In genomic region chr15:44026468-44027028, GRCm38 (mm10) we compare ENCODE assay signal across 27 mouse cellular contexts.
DNase-seq lines count a peak whose midpoint lies in the region; ATAC-seq and TF ChIP-seq lines count a peak whose summit lies in the region.
"Had no signal": no experiment of that assay in that cellular context is flagged by ENCODE, and none has a peak within 500 bp of the region (broad histone marks: within the 10 kb centered on the region; RNA-seq: fewer than 3 reads in every experiment).

No protein-coding gene starts in this region.

- H3K36me3 ChIP-seq in kidney, postnatal 0 days (ENCODE audit: insufficient read depth, low read length): no peaks in the 10 kb centered on the region
- H3K36me3 ChIP-seq: embryonic facial prominence, embryonic 12.5 days; embryonic facial prominence, embryonic 15.5 days; G1E; hindbrain, embryonic 10.5 days; hindbrain, embryonic 13.5 days had no signal

- no peak overlapping the region for H3K27ac ChIP-seq in kidney, postnatal 0 days
- H3K27ac ChIP-seq: embryonic facial prominence, embryonic 12.5 days; embryonic facial prominence, embryonic 15.5 days; gastrocnemius, adult 2 months; hindbrain, embryonic 10.5 days; hindbrain, embryonic 13.5 days had no signal

- ATAC-seq in kidney, postnatal 0 days (replicated peaks; ENCODE audit: low FRiP score, low read depth): no peak
- ATAC-seq: forebrain, embryonic 14.5 days; forebrain, postnatal 0 days; hindbrain, embryonic 16.5 days; Patski had no signal

- H3K9me3 ChIP-seq in kidney, postnatal 0 days (replicated peaks; ENCODE audit: low read length): no peaks in the 10 kb centered on the region
- H3K9me3 ChIP-seq: embryonic facial prominence, embryonic 12.5 days; embryonic facial prominence, embryonic 15.5 days; G1E; hindbrain, embryonic 10.5 days; hindbrain, embryonic 13.5 days had no signal

- H3K4me1 ChIP-seq in kidney, postnatal 0 days (replicated peaks; ENCODE audit: insufficient read depth, low read length): no peaks in the 10 kb centered on the region
- H3K4me1 ChIP-seq: embryonic facial prominence, embryonic 12.5 days; embryonic facial prominence, embryonic 15.5 days; hindbrain, embryonic 10.5 days; hindbrain, embryonic 13.5 days had no signal

- 28% methylated on average over 6 of the region's 6 CpGs for WGBS in kidney, postnatal 0 days

- H3K4me2 ChIP-seq in kidney, postnatal 0 days (ENCODE audit: low read length): no peak overlapping the region
- H3K4me2 ChIP-seq: embryonic facial prominence, embryonic 12.5 days; embryonic facial prominence, embryonic 15.5 days; hindbrain, embryonic 13.5 days had no signal

- no peak for TF ChIP-seq CTCF in kidney, postnatal 0 days (IDR thresholded peaks at IDR 0.05; ENCODE audit: low read depth)

- H3K4me3 ChIP-seq in kidney, postnatal 0 days (replicated peaks; ENCODE audit: low read depth, low read length): no peak overlapping the region
- H3K4me3 ChIP-seq: embryonic facial prominence, embryonic 12.5 days; embryonic facial prominence, embryonic 15.5 days; gastrocnemius, adult 2 months; hindbrain, embryonic 10.5 days; hindbrain, embryonic 13.5 days had no signal

- no peaks in the 10 kb centered on the region for H3K27me3 ChIP-seq in kidney, postnatal 0 days (ENCODE audit: insufficient read depth, low read length)
- H3K27me3 ChIP-seq: CH12.LX; embryonic facial prominence, embryonic 12.5 days; embryonic facial prominence, embryonic 15.5 days; hindbrain, embryonic 13.5 days had no signal

- DNase-seq in embryo, embryonic 11 days: peak; percentile 0
- no peak for DNase-seq in embryo, embryonic 9.5 days (ENCODE audit: extremely low spot score)
- peak; percentile 11 for DNase-seq in kidney, postnatal 0 days (ENCODE audit: low spot score)
- no peak for DNase-seq in kidney, adult 9 months
- DNase-seq in ovary, adult 18-20 months (ENCODE audit: low spot score): peak; percentile 55
- DNase-seq in ovary, postnatal 14 days (ENCODE audit: low spot score): no peak
- peak; percentile 1 for DNase-seq in mesoderm, embryonic 11.5 days (ENCODE audit: low read depth, low spot score)
- DNase-seq: adrenal gland, postnatal 10 days; adrenal gland, postnatal 36 days; B cell, adult 2 months; cerebellum, adult 18-20 months; cerebellum, adult 9-10 months; cerebellum, postnatal 14 days; forebrain, postnatal 0 days; gastrocnemius, adult 2 months; gastrocnemius, postnatal 14 days; heart, adult 18-20 months; heart, postnatal 36 days had no signal

- H3K9ac ChIP-seq in kidney, postnatal 0 days (ENCODE audit: low read depth, low read length): no peak overlapping the region
- H3K9ac ChIP-seq: embryonic facial prominence, embryonic 12.5 days; embryonic facial prominence, embryonic 15.5 days; forebrain, postnatal 0 days; hindbrain, embryonic 13.5 days had no signal

Comparison
In these comparisons a context has a peak if more than half of its experiments do, and no peak if none do; other contexts are left out.
1. DNase-seq: peak in embryo, embryonic 11 days (single experiment), kidney, postnatal 0 days (single experiment), ovary, adult 18-20 months (single experiment) and mesoderm, embryonic 11.5 days (single experiment); none in embryo, embryonic 9.5 days (single experiment), kidney, adult 9 months (single experiment) and ovary, postnatal 14 days (single experiment).